Mouse (Mus musculus): ENCODE measurements around the gene Aldh3b3.

GRCm38 (mm10) chr19:3996747-3997146 lies 38.3 kb downstream of the Aldh3b3 start:
- TF ChIP-seq CTCF (IDR thresholded peaks at IDR 0.05; ENCODE audit: extremely low read depth, insufficient read depth, insufficient read length, insufficient replicate concordance) = no peak
- TF ChIP-seq POLR2A (IDR thresholded peaks at IDR 0.05; ENCODE audit: low read depth, low read length) = no peak
